Mouse (Mus musculus): ENCODE measurements around the gene Cdc20. TPM values are rescaled to one million over a fixed set of nuclear protein-coding genes. Genes with fewer than 3 reads are reported as not detected.

Cdc20 gene
- polyA plus RNA-seq, 1 experiment from 2014 or later = 63.0 TPM

DNA sequence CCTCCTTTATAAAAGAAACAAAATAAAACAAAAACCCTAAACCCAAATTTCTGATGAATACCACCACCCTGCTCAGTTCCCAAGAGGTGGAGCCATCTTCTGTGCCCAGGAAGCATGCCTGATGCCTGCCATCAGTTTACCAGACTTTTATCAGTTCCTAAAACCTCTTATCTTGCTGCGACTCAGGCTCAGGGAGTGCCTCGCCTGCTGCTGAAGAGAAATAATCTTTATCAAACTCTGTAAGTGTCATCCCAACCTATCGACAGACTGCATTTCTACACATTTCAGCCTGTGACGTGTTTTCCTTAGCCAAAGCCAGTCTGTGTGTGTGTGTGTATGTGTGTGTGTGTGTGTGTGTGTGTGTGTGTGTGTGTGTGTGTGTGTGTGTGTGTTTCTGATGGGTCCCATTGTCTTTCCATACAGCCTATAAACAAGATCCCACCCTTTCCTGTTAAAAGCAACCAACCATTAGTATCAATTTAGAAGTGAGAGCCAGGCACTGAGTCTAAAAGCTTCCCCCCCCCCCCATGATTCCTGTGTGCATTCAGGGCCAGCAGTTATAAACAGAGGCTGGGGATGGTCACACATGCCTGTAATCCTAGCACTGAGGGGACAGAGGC is 12.5 kb downstream of the Cdc20 start:
- Histone ChIP-seq H3K4me3 (ENCODE audit: low read depth, low read length) (no peak overlapping the region), H3K4me1 (ENCODE audit: insufficient read depth) (peaks cover 46% of the 10 kb centered on the region), H3K36me3 (replicated peaks; ENCODE audit: insufficient read depth, low read length) (peaks cover 18% of the 10 kb centered on the region), H3K27ac (ENCODE audit: low read depth) (peak overlapping the region; percentile 73), H3K27me3 (ENCODE audit: insufficient read depth, low read length) (no peaks in the 10 kb centered on the region), H3K4me2 (ENCODE audit: low read depth, low read length) (peak overlapping the region; percentile 44), H3K9ac (replicated peaks) (no peak overlapping the region), H3K9me3 (ENCODE audit: low read length) (no peaks in the 10 kb centered on the region)
- no peak for ATAC-seq
- TF ChIP-seq EP300 (IDR thresholded peaks at IDR 0.05; ENCODE audit: low read depth) (peak; percentile 92), CTCF (IDR thresholded peaks at IDR 0.05; ENCODE audit: low read depth) (no peak)
- no peak for DNase-seq
- WGBS (ENCODE audit: insufficient replicate concordance) = 38% methylated on average over 4 of the region's 4 CpGs

DNA sequence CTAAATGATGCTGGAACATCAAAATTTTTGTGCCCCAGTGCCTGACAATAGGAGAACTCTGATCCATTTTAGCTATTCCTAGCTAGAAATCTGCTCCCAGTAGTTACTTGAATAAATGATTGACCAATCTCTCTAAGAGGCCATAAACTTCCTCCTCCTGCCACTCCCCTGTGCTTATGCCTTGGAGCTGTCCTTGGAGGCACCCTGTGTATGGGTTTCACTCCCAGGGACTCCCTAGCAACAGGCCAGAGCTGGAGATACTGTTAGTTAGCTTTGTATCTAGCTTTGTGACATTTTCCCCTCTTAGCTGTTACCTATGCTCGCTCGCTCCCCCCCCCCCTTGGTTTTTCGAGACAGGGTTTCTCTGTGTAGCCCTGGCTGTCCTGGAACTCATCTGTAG is 15.8 kb downstream of the Cdc20 start:
- Histone ChIP-seq H3K27me3 (ENCODE audit: insufficient read depth, low read length) (no peaks in the 10 kb centered on the region), H3K36me3 (replicated peaks; ENCODE audit: insufficient read depth, low read length) (peaks cover 39% of the 10 kb centered on the region), H3K9me3 (ENCODE audit: low read length) (no peaks in the 10 kb centered on the region), H3K27ac (ENCODE audit: low read depth) (no peak overlapping the region), H3K4me2 (ENCODE audit: low read depth, low read length) (no peak overlapping the region), H3K4me1 (ENCODE audit: insufficient read depth) (peaks cover 20% of the 10 kb centered on the region), H3K9ac (replicated peaks) (no peak overlapping the region), H3K4me3 (ENCODE audit: low read depth, low read length) (no peak overlapping the region)
- TF ChIP-seq CTCF (IDR thresholded peaks at IDR 0.05; ENCODE audit: low read depth) (no peak), EP300 (IDR thresholded peaks at IDR 0.05; ENCODE audit: low read depth) (no peak)
- DNase-seq (no peak), ATAC-seq (no peak)
- 85% methylated on average over 3 of the region's 3 CpGs for WGBS (ENCODE audit: insufficient replicate concordance)

DNA sequence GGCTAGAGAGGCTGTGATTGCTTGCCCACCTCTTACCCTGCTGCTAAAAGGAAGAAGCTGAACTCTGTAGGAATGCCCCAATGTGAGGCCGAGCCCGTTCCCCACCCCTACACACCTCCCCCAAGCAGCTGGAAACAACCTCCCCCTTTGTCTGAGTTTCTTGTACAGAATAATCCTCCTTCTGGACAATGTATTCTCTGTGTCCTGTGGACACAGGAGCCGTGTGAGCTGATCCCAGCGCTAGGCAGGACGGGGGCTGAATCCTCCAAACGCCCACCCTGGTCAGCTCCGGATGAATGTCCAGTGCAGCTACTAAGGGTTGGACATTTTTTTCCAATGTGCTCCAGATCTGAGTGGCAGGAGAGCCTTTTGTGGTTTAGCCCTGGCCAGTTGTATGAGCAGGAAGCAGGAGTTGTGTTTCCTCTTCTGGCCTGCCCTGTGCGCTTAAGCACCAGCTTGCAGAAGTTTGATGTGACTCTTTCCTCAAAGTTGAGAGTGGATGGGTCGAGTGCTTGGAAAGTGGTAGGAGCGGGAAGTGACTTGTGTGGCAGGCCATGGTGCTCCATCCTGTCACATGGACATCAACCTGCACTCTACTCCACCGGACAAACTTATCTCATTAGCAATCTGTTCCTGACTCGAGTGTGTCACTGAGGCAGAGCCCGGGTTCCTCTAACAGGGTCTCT is 19.9 kb downstream of the Cdc20 start:
- ATAC-seq (no peak), DNase-seq (no peak)
- Histone ChIP-seq H3K27me3 (ENCODE audit: insufficient read depth, low read length) (no peaks in the 10 kb centered on the region), H3K4me2 (ENCODE audit: low read depth, low read length) (no peak overlapping the region), H3K36me3 (replicated peaks; ENCODE audit: insufficient read depth, low read length) (peaks cover 74% of the 10 kb centered on the region), H3K9ac (replicated peaks) (no peak overlapping the region), H3K4me3 (ENCODE audit: low read depth, low read length) (no peak overlapping the region), H3K27ac (ENCODE audit: low read depth) (no peak overlapping the region), H3K9me3 (ENCODE audit: low read length) (no peaks in the 10 kb centered on the region), H3K4me1 (ENCODE audit: insufficient read depth) (no peaks in the 10 kb centered on the region)
- TF ChIP-seq CTCF (IDR thresholded peaks at IDR 0.05; ENCODE audit: low read depth) (no peak), EP300 (IDR thresholded peaks at IDR 0.05; ENCODE audit: low read depth) (no peak)
- 65% methylated on average over 13 of the region's 13 CpGs for WGBS (ENCODE audit: insufficient replicate concordance)

DNA sequence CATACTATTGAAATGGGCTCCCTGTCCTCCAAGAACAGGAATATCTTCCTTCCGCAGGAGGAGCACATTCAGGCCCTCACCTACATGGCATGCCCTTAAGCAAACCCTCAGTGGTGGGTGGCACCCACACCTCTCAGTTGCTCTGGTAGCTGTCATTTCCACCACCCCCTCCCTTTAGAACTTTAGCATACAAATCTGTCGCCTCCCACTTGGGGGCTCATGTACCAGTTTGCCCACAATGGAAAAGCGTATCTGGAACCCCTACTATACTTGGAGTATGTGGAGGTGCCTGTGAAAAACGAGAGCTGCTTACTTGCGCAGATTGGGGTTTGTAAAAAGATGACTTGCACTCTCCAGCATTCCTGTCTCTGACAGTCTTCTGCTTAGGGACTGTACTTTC is 20.8 kb downstream of the Cdc20 start:
- peaks cover 76% of the 10 kb centered on the region for H3K36me3 ChIP-seq (replicated peaks; ENCODE audit: insufficient read depth, low read length)
- 85% methylated on average over 5 of the region's 5 CpGs for WGBS (ENCODE audit: insufficient replicate concordance)
- no peak overlapping the region for H3K9ac ChIP-seq (replicated peaks)
- H3K4me2 ChIP-seq (ENCODE audit: low read depth, low read length) = no peak overlapping the region
- ATAC-seq = no peak
- TF ChIP-seq EP300 (IDR thresholded peaks at IDR 0.05; ENCODE audit: low read depth) = no peak
- TF ChIP-seq CTCF (IDR thresholded peaks at IDR 0.05; ENCODE audit: low read depth) = no peak
- DNase-seq = no peak
- H3K27me3 ChIP-seq (ENCODE audit: insufficient read depth, low read length) = no peaks in the 10 kb centered on the region
- no peaks in the 10 kb centered on the region for H3K4me1 ChIP-seq (ENCODE audit: insufficient read depth)
- no peaks in the 10 kb centered on the region for H3K9me3 ChIP-seq (ENCODE audit: low read length)
- H3K4me3 ChIP-seq (ENCODE audit: low read depth, low read length) = no peak overlapping the region
- H3K27ac ChIP-seq (ENCODE audit: low read depth) = no peak overlapping the region

DNA sequence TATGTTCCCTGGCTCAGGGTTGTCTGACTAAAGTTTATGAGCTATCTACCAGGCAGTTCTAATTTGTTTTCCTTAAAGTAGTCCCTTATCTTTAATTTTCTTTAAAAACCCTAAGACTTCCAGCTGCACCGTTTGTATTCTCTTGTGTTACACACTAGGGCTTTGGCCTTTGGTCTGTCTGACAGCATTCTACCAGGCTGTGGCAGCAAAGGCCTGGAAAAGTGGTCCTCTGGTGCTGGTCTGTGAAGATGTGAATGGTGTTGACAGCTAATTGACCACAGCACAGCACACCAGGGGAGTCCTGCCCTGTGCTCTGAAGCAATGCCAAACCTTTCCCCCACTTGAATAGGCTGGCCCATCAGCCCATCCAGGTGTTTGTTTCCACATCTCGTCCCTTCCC is 21.4 kb downstream of the Cdc20 start:
- ATAC-seq (no peak), DNase-seq (no peak)
- 76% methylated on average over 2 of the region's 2 CpGs for WGBS (ENCODE audit: insufficient replicate concordance)
- no peak overlapping the region for H3K27ac ChIP-seq (ENCODE audit: low read depth)
- no peaks in the 10 kb centered on the region for H3K27me3 ChIP-seq (ENCODE audit: insufficient read depth, low read length)
- H3K36me3 ChIP-seq (replicated peaks; ENCODE audit: insufficient read depth, low read length) = peaks cover 72% of the 10 kb centered on the region
- no peaks in the 10 kb centered on the region for H3K4me1 ChIP-seq (ENCODE audit: insufficient read depth)
- no peak overlapping the region for H3K4me3 ChIP-seq (ENCODE audit: low read depth, low read length)
- no peak overlapping the region for H3K4me2 ChIP-seq (ENCODE audit: low read depth, low read length)
- H3K9ac ChIP-seq (replicated peaks) = no peak overlapping the region
- H3K9me3 ChIP-seq (ENCODE audit: low read length) = no peaks in the 10 kb centered on the region
- TF ChIP-seq EP300 (IDR thresholded peaks at IDR 0.05; ENCODE audit: low read depth) (no peak), CTCF (IDR thresholded peaks at IDR 0.05; ENCODE audit: low read depth) (0 out of 2 replicates have a peak, but pooled peaks have one; percentile 6)

DNA sequence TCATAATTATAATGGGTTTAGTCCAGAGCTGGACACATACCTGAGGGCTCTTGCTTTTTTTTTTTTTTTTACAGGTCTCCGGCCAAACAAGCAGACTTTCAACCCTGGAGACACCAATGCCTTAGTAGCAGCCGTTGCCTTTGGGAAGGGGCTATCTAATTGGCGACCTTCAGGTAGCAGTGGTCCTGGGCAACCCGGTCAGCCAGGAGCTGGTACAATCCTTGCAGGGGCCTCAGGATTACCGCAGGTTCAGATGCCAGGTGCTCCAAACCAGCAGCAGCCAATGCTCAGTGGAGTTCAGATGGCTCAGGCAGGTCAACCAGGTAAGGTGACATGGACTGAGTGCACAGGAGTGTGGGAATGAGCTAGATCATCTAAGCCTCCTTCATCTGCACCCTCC is 23.6 kb downstream of the Cdc20 start:
- TF ChIP-seq EP300 (IDR thresholded peaks at IDR 0.05; ENCODE audit: low read depth) (no peak), CTCF (IDR thresholded peaks at IDR 0.05; ENCODE audit: low read depth) (no peak)
- H3K9ac ChIP-seq (replicated peaks) = no peak overlapping the region
- no peak overlapping the region for H3K27ac ChIP-seq (ENCODE audit: low read depth)
- no peak overlapping the region for H3K4me2 ChIP-seq (ENCODE audit: low read depth, low read length)
- no peaks in the 10 kb centered on the region for H3K9me3 ChIP-seq (ENCODE audit: low read length)
- peaks cover 65% of the 10 kb centered on the region for H3K36me3 ChIP-seq (replicated peaks; ENCODE audit: insufficient read depth, low read length)
- H3K4me1 ChIP-seq (ENCODE audit: insufficient read depth) = peaks cover 5% of the 10 kb centered on the region; the same call in 1 of the 2 replicates
- DNase-seq = no peak
- H3K27me3 ChIP-seq (ENCODE audit: insufficient read depth, low read length) = no peaks in the 10 kb centered on the region
- no peak for ATAC-seq
- 95% methylated on average over 5 of the region's 5 CpGs for WGBS (ENCODE audit: insufficient replicate concordance)
- no peak overlapping the region for H3K4me3 ChIP-seq (ENCODE audit: low read depth, low read length)
